Mouse (Mus musculus): ENCODE measurements around the gene Efna3. TPM values are rescaled to one million over a fixed set of nuclear protein-coding genes. Genes with fewer than 3 reads are reported as not detected.

Gene Efna3
- polyA plus RNA-seq, 1 experiment from 2014 or later, result 29.2 TPM

GRCm38 (mm10) chr3:89293247-89293918 lies 29.4 kb downstream of the Efna3 start:
- 82% methylated on average over 11 of the region's 11 CpGs for WGBS
- DNase-seq (ENCODE audit: low spot score) (no peak), ATAC-seq (ENCODE audit: low FRiP score, low TSS enrichment) (no peak)
- Histone ChIP-seq H3K4me3 (ENCODE audit: low read depth, low read length) (no peak overlapping the region), H3K4me1 (replicated peaks; ENCODE audit: control insufficient read depth, insufficient read depth) (no peaks in the 10 kb centered on the region), H3K36me3 (ENCODE audit: control insufficient read depth, insufficient read depth, low read length) (no peaks in the 10 kb centered on the region), H3K27ac (replicated peaks) (no peak overlapping the region), H3K27me3 (ENCODE audit: control insufficient read depth, insufficient read depth, low read length) (no peaks in the 10 kb centered on the region), H3K9me3 (ENCODE audit: control insufficient read depth, low read length) (no peaks in the 10 kb centered on the region), H3K9ac (ENCODE audit: low read length) (no peak overlapping the region), H3K4me2 (replicated peaks; ENCODE audit: low read depth) (no peak overlapping the region)
- TF ChIP-seq CTCF (IDR thresholded peaks at IDR 0.05; ENCODE audit: low read depth), result no peak

- no peak for TF ChIP-seq CTCF (IDR thresholded peaks at IDR 0.05; ENCODE audit: low read depth)
- TF ChIP-seq EP300 (optimal IDR thresholded peaks at IDR 0.05), result no peak
- Histone ChIP-seq H3K27me3 (ENCODE audit: control insufficient read depth, insufficient read depth, low read length) (no peaks in the 10 kb centered on the region), H3K27ac (replicated peaks) (no peak overlapping the region)
Measured at GRCm38 (mm10) chr3:89292303-89292702, 30.5 kb downstream of the Efna3 start.

GRCm38 (mm10) chr3:89291874-89292273 lies 30.9 kb downstream of the Efna3 start:
- TF ChIP-seq CTCF (IDR thresholded peaks at IDR 0.05; ENCODE audit: low read depth), result no peak
- TF ChIP-seq EP300 (optimal IDR thresholded peaks at IDR 0.05), result no peak
- H3K27ac ChIP-seq (replicated peaks), result no peak overlapping the region

More at GRCm38 (mm10) chr3:89292303-89292702, 30.5 kb downstream of the Efna3 start:
- Histone ChIP-seq H3K36me3 (ENCODE audit: control insufficient read depth, insufficient read depth, low read length) (no peaks in the 10 kb centered on the region), H3K9ac (ENCODE audit: low read length) (no peak overlapping the region), H3K4me3 (ENCODE audit: low read depth, low read length) (no peak overlapping the region), H3K4me1 (replicated peaks; ENCODE audit: control insufficient read depth, insufficient read depth) (no peaks in the 10 kb centered on the region), H3K9me3 (ENCODE audit: control insufficient read depth, low read length) (no peaks in the 10 kb centered on the region), H3K4me2 (replicated peaks; ENCODE audit: low read depth) (no peak overlapping the region)
- WGBS, result 71% methylated on average over 5 of the region's 5 CpGs
- ATAC-seq (ENCODE audit: low FRiP score, low TSS enrichment), result no peak
- no peak for DNase-seq (ENCODE audit: low spot score)

GRCm38 (mm10) chr3:89288503-89288928 lies 34.2 kb downstream of the Efna3 start:
- WGBS, result 26% methylated on average over 7 of the region's 7 CpGs
- Histone ChIP-seq H3K4me2 (replicated peaks; ENCODE audit: low read depth) (no peak overlapping the region), H3K4me3 (ENCODE audit: low read depth, low read length) (no peak overlapping the region), H3K27me3 (ENCODE audit: control insufficient read depth, insufficient read depth, low read length) (no peaks in the 10 kb centered on the region), H3K4me1 (replicated peaks; ENCODE audit: control insufficient read depth, insufficient read depth) (no peaks in the 10 kb centered on the region), H3K9me3 (ENCODE audit: control insufficient read depth, low read length) (no peaks in the 10 kb centered on the region), H3K36me3 (ENCODE audit: control insufficient read depth, insufficient read depth, low read length) (no peaks in the 10 kb centered on the region), H3K27ac (replicated peaks) (no peak overlapping the region), H3K9ac (ENCODE audit: low read length) (no peak overlapping the region)
- DNase-seq (ENCODE audit: low spot score), result peak; percentile 60
- no peak for TF ChIP-seq EP300 (optimal IDR thresholded peaks at IDR 0.05)
- TF ChIP-seq CTCF (IDR thresholded peaks at IDR 0.05; ENCODE audit: low read depth), result peak; percentile 36
- ATAC-seq (ENCODE audit: low FRiP score, low TSS enrichment), result peak; percentile 64

More at GRCm38 (mm10) chr3:89291874-89292273, 30.9 kb downstream of the Efna3 start:
- WGBS, result 60% methylated on average over 10 of the region's 10 CpGs
- Histone ChIP-seq H3K4me2 (replicated peaks; ENCODE audit: low read depth) (no peak overlapping the region), H3K9ac (ENCODE audit: low read length) (no peak overlapping the region), H3K36me3 (ENCODE audit: control insufficient read depth, insufficient read depth, low read length) (no peaks in the 10 kb centered on the region), H3K4me1 (replicated peaks; ENCODE audit: control insufficient read depth, insufficient read depth) (no peaks in the 10 kb centered on the region), H3K4me3 (ENCODE audit: low read depth, low read length) (no peak overlapping the region), H3K27me3 (ENCODE audit: control insufficient read depth, insufficient read depth, low read length) (no peaks in the 10 kb centered on the region), H3K9me3 (ENCODE audit: control insufficient read depth, low read length) (no peaks in the 10 kb centered on the region)
- DNase-seq (ENCODE audit: low spot score), result no peak
- ATAC-seq (ENCODE audit: low FRiP score, low TSS enrichment), result no peak

- Histone ChIP-seq H3K4me1 (replicated peaks; ENCODE audit: control insufficient read depth, insufficient read depth) (no peaks in the 10 kb centered on the region), H3K4me3 (ENCODE audit: low read depth, low read length) (no peak overlapping the region), H3K9me3 (ENCODE audit: control insufficient read depth, low read length) (no peaks in the 10 kb centered on the region), H3K9ac (ENCODE audit: low read length) (no peak overlapping the region), H3K27ac (replicated peaks) (no peak overlapping the region), H3K36me3 (ENCODE audit: control insufficient read depth, insufficient read depth, low read length) (no peaks in the 10 kb centered on the region), H3K4me2 (replicated peaks; ENCODE audit: low read depth) (no peak overlapping the region), H3K27me3 (ENCODE audit: control insufficient read depth, insufficient read depth, low read length) (no peaks in the 10 kb centered on the region)
- no peak for DNase-seq (ENCODE audit: low spot score)
- 49% methylated on average over 5 of the region's 5 CpGs for WGBS
- no peak for ATAC-seq (ENCODE audit: low FRiP score, low TSS enrichment)
- TF ChIP-seq EP300 (optimal IDR thresholded peaks at IDR 0.05) (no peak), CTCF (IDR thresholded peaks at IDR 0.05; ENCODE audit: low read depth) (no peak)
Measured at GRCm38 (mm10) chr3:89287286-89287685, 35.5 kb downstream of the Efna3 start.

GRCm38 (mm10) chr3:89285526-89285925 lies 37.2 kb downstream of the Efna3 start:
- H3K9ac ChIP-seq (ENCODE audit: low read length), result no peak overlapping the region
- H3K4me1 ChIP-seq (replicated peaks; ENCODE audit: control insufficient read depth, insufficient read depth), result 0 out of 2 replicates have a peak, but pooled peaks cover 4% of the 10 kb centered on the region
- no peak overlapping the region for H3K27ac ChIP-seq (replicated peaks)
- ATAC-seq (ENCODE audit: low FRiP score, low TSS enrichment) (no peak), DNase-seq (ENCODE audit: low spot score) (no peak)
- H3K4me2 ChIP-seq (replicated peaks; ENCODE audit: low read depth), result no peak overlapping the region
- H3K9me3 ChIP-seq (ENCODE audit: control insufficient read depth, low read length), result no peaks in the 10 kb centered on the region
- TF ChIP-seq EP300 (optimal IDR thresholded peaks at IDR 0.05), result no peak
- no peak for TF ChIP-seq CTCF (IDR thresholded peaks at IDR 0.05; ENCODE audit: low read depth)
- no peaks in the 10 kb centered on the region for H3K27me3 ChIP-seq (ENCODE audit: control insufficient read depth, insufficient read depth, low read length)
- no peak overlapping the region for H3K4me3 ChIP-seq (ENCODE audit: low read depth, low read length)
- 37% methylated on average over 2 of the region's 2 CpGs for WGBS
- H3K36me3 ChIP-seq (ENCODE audit: control insufficient read depth, insufficient read depth, low read length), result no peaks in the 10 kb centered on the region

All from stomach, postnatal 0 days (tissue).